Mouse (Mus musculus): ENCODE data around the gene Apobec1. TPM values are rescaled to one million over a fixed set of nuclear protein-coding genes. Genes with fewer than 3 reads are reported as not detected.

Gene Apobec1
- total and polyA plus RNA-seq, 3 experiments = 4.5 to 5.8 TPM; not detected in 1

- H3K27me3 ChIP-seq (ENCODE audit: control insufficient read depth in 1 of 2, insufficient read depth in 2 of 2, low read length in 2 of 2) = peaks cover 4 to 7% of the 10 kb centered on the region in 2 experiments; a peak in 3 of 4 replicates
- no peak for TF ChIP-seq TBP (IDR thresholded peaks at IDR 0.05; ENCODE audit: low read depth, low read length)
- TF ChIP-seq MAZ (IDR thresholded peaks at IDR 0.05; ENCODE audit: low read depth, low read length) = no peak
- TF ChIP-seq ETS1 (IDR thresholded peaks at IDR 0.05; ENCODE audit: low read depth, low read length) = no peak
- TF ChIP-seq EP300 (IDR thresholded peaks at IDR 0.05; ENCODE audit: low read depth in 1 of 2, low read length in 2 of 2) = no peak
- TF ChIP-seq ZMIZ1 (IDR thresholded peaks at IDR 0.05; ENCODE audit: low read depth, low read length) = no peak
- TF ChIP-seq USF2 (IDR thresholded peaks at IDR 0.05; ENCODE audit: borderline replicate concordance in 1 of 2, insufficient read depth in 1 of 2, low read depth in 1 of 2, low read length in 2 of 2) = no peak
- no peak for TF ChIP-seq TAL1 (IDR thresholded peaks at IDR 0.05; ENCODE audit: low read length)
- TF ChIP-seq BHLHE40 (IDR thresholded peaks at IDR 0.05; ENCODE audit: borderline replicate concordance, low read depth, low read length) = no peak
- no peak for TF ChIP-seq MAFK (IDR thresholded peaks at IDR 0.05; ENCODE audit: borderline replicate concordance, low read depth, low read length)
- TF ChIP-seq GATA1 (IDR thresholded peaks at IDR 0.05; ENCODE audit: low read depth, low read length) = no peak
- H3K27ac ChIP-seq (ENCODE audit: control insufficient read depth, low read depth, low read length) = no peak overlapping the region
- no peak overlapping the region for H3K9ac ChIP-seq (ENCODE audit: control insufficient read depth, low read depth, low read length, poor library complexity, severe bottlenecking)
- no peaks in the 10 kb centered on the region for H3K4me1 ChIP-seq (ENCODE audit: control insufficient read depth in 1 of 2, insufficient read depth in 2 of 2, low read length in 2 of 2)
- H3K79me2 ChIP-seq (ENCODE audit: control insufficient read depth, insufficient read depth, low read length, poor library complexity) = no peaks in the 10 kb centered on the region
- H3K9me3 ChIP-seq (replicated peaks; ENCODE audit: insufficient read depth, low read length) = no peaks in the 10 kb centered on the region
- H3K4me3 ChIP-seq (ENCODE audit: control insufficient read depth in 1 of 2, insufficient read depth in 1 of 2, low read depth in 2 of 2, low read length in 2 of 2) = no peak overlapping the region
- H3K36me3 ChIP-seq (ENCODE audit: control insufficient read depth in 1 of 2, insufficient read depth in 2 of 2, low read length in 2 of 2) = no peaks in the 10 kb centered on the region
- no peak for DNase-seq (ENCODE audit: low read depth, low spot score)
Observed at GRCm38 (mm10) chr6:122625156-122625555, 22.9 kb upstream of the Apobec1 start.

DNA sequence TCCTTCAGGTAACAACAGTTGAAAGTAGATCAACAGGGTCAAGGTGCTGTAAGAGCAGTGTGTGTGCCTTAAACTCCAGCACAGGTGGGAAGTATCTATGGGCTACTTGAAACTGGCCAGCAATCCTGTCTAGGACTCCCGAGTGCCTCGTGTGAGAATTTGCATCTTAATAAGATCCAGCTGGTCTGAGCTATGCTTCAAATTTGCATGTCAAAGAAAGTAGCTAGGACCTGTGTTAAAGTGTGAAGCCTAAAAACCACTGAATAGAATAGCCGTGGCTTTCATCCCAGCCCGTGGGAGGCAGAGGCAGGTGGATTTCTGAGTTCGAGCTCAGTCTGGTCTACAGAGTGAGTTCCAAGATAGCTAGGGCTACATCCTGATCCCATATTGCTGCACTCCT, 22.2 kb upstream of the Apobec1 start:
- Histone ChIP-seq H3K27me3 (ENCODE audit: control insufficient read depth in 1 of 2, insufficient read depth in 2 of 2, low read length in 2 of 2) (peaks cover 4 to 7% of the 10 kb centered on the region in 2 experiments; a peak in 3 of 4 replicates), H3K27ac (ENCODE audit: control insufficient read depth, low read depth, low read length) (no peak overlapping the region), H3K4me1 (ENCODE audit: control insufficient read depth in 1 of 2, insufficient read depth in 2 of 2, low read length in 2 of 2) (no peaks in the 10 kb centered on the region), H3K9ac (ENCODE audit: control insufficient read depth, low read depth, low read length, poor library complexity, severe bottlenecking) (no peak overlapping the region), H3K9me3 (replicated peaks; ENCODE audit: insufficient read depth, low read length) (no peaks in the 10 kb centered on the region), H3K4me3 (ENCODE audit: control insufficient read depth in 1 of 2, insufficient read depth in 1 of 2, low read depth in 2 of 2, low read length in 2 of 2) (no peak overlapping the region), H3K36me3 (ENCODE audit: control insufficient read depth in 1 of 2, insufficient read depth in 2 of 2, low read length in 2 of 2) (no peaks in the 10 kb centered on the region), H3K79me2 (ENCODE audit: control insufficient read depth, insufficient read depth, low read length, poor library complexity) (no peaks in the 10 kb centered on the region)
- DNase-seq (ENCODE audit: low read depth, low spot score) = no peak
- no peak for TF ChIP-seq ETS1 (IDR thresholded peaks at IDR 0.05; ENCODE audit: low read depth, low read length)
- no peak for TF ChIP-seq POLR2A (IDR thresholded peaks at IDR 0.05; ENCODE audit: control insufficient read depth in 1 of 2, insufficient read depth in 1 of 2, low read depth in 1 of 2, low read length in 2 of 2, poor library complexity in 1 of 2)
- TF ChIP-seq MXI1 (IDR thresholded peaks at IDR 0.05; ENCODE audit: low read depth, low read length) = no peak
- no peak for TF ChIP-seq POLR2AphosphoS5 (IDR thresholded peaks at IDR 0.05; ENCODE audit: borderline replicate concordance, low read depth, low read length)

DNA sequence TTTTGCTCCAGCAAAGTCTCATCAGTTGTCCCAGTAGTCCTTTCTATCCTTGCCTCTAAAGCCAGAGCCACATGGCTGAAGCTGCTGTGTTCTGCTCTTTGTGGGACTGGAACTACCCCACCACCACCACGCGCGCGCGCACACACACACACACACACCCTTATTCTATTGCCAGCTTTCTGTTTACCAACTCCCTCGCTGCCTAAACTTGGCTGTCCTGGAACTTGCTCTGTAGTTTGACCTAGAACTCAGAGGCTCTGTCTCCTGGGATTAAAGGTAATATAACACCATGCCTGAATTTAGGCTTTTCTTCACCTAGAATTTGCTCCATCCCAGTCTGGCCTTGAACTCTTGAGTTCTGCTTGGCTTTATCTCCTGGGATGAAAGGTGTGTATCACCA, 18.8 kb upstream of the Apobec1 start:
- Histone ChIP-seq H3K79me2 (ENCODE audit: control insufficient read depth, insufficient read depth, low read length, poor library complexity) (no peaks in the 10 kb centered on the region), H3K27me3 (ENCODE audit: control insufficient read depth in 1 of 2, insufficient read depth in 2 of 2, low read length in 2 of 2) (peaks cover 4 to 6% of the 10 kb centered on the region in 2 experiments; a peak in 3 of 4 replicates), H3K4me3 (ENCODE audit: control insufficient read depth in 1 of 2, insufficient read depth in 1 of 2, low read depth in 2 of 2, low read length in 2 of 2) (no peak overlapping the region), H3K4me1 (ENCODE audit: control insufficient read depth in 1 of 2, insufficient read depth in 2 of 2, low read length in 2 of 2) (no peaks in the 10 kb centered on the region), H3K27ac (ENCODE audit: control insufficient read depth, low read depth, low read length) (no peak overlapping the region), H3K9ac (ENCODE audit: control insufficient read depth, low read depth, low read length, poor library complexity, severe bottlenecking) (no peak overlapping the region), H3K36me3 (ENCODE audit: control insufficient read depth in 1 of 2, insufficient read depth in 2 of 2, low read length in 2 of 2) (no peaks in the 10 kb centered on the region), H3K9me3 (replicated peaks; ENCODE audit: insufficient read depth, low read length) (no peaks in the 10 kb centered on the region)
- no peak for DNase-seq (ENCODE audit: low read depth, low spot score)
- TF ChIP-seq TAL1 (IDR thresholded peaks at IDR 0.05; ENCODE audit: low read length) (no peak), USF1 (IDR thresholded peaks at IDR 0.05; ENCODE audit: low read depth, low read length) (no peak), NELFE (IDR thresholded peaks at IDR 0.05; ENCODE audit: low read depth, low read length) (no peak), MYB (IDR thresholded peaks at IDR 0.05; ENCODE audit: low read depth, low read length) (no peak), BHLHE40 (IDR thresholded peaks at IDR 0.05; ENCODE audit: borderline replicate concordance, low read depth, low read length) (no peak), POLR2AphosphoS2 (IDR thresholded peaks at IDR 0.05; ENCODE audit: low read length) (no peak), ZC3H11A (IDR thresholded peaks at IDR 0.05; ENCODE audit: low read depth, low read length) (no peak), E2F4 (IDR thresholded peaks at IDR 0.05; ENCODE audit: borderline replicate concordance, low read depth, low read length) (no peak), ZKSCAN1 (IDR thresholded peaks at IDR 0.05; ENCODE audit: low read depth, low read length) (no peak), CTCF (IDR thresholded peaks at IDR 0.05 in 2 of 3, conservative IDR thresholded peaks at IDR 0.05 in 1 of 3; ENCODE audit: control insufficient read depth in 1 of 3, insufficient read depth in 1 of 3, low read depth in 2 of 3, low read length in 3 of 3, poor library complexity in 1 of 3, severe bottlenecking in 1 of 3) (no peak), NRF1 (IDR thresholded peaks at IDR 0.05; ENCODE audit: insufficient read depth, low read depth, low read length, poor library complexity, severe bottlenecking) (no peak)

Measured in MEL (cell line).